Mouse (Mus musculus) cerebellum, adult 2 months (tissue): Measurements from ENCODE around the gene Aanat. TPM values are rescaled to one million over a fixed set of nuclear protein-coding genes. Genes with fewer than 3 reads are reported as not detected.

Source experiments
- DNase-seq, 2 experiments: peaks; one replicate each; pipeline ENCODE4 v3.0.0; 2021
- H3K27ac ChIP-seq: fragments of 200-500 bp; 2 replicates; pipeline ENCODE4 v1.5.1; 2012; ENCODE audit warnings: low read length, control low read depth, inconsistent platforms; ENCODE audit not compliant: insufficient read depth
- H3K27me3 ChIP-seq: fragments of 200-500 bp; 2 replicates; pipeline ENCODE4 v1.6.1; 2012; ENCODE audit warnings: inconsistent platforms, mild to moderate bottlenecking, low read length, moderate library complexity; ENCODE audit not compliant: control insufficient read depth, insufficient read depth
- H3K4me1 ChIP-seq: fragments of 200-500 bp; 2 replicates; pipeline ENCODE4 v1.6.1; 2011; ENCODE audit warnings: low read length; ENCODE audit not compliant: control insufficient read depth, insufficient read depth
- H3K4me3 ChIP-seq: fragments of 200-500 bp; replicated peaks from 2 replicates; pipeline ENCODE3; 2011; ENCODE audit warnings: mild to moderate bottlenecking, low read depth, low read length, control low read depth; ENCODE audit not compliant: insufficient read depth
- CTCF ChIP-seq: fragments of 200-500 bp; IDR thresholded peaks from 2 replicates; pipeline ENCODE4 v1.5.1; 2011; ENCODE audit warnings: low read depth, mild to moderate bottlenecking, control low read depth, low read length, moderate library complexity, borderline replicate concordance; ENCODE audit not compliant: insufficient read depth
- POLR2A ChIP-seq: fragments of 200-500 bp; IDR thresholded peaks from 2 replicates; pipeline ENCODE4 v1.6.1; 2011; ENCODE audit warnings: low read length, control low read depth, borderline replicate concordance; ENCODE audit not compliant: insufficient read depth
- WGBS: fragments of 180-500 bp; shearing (Covaris S2); methylation state at CpG from one replicate; pipeline ENCODE4 v1.1.7; 2018; 5-methylcytosine and 5-hydroxymethylcytosine counted together
- polyA plus RNA-seq: library from polyadenylated mRNA; depleted of rRNA; stranded (reverse); fragments of >200 nt; gene quantifications from 2 replicates; pipeline ENCODE4 v1.2.3, GENCODE M21; 2012

Gene Aanat
- polyA plus RNA-seq, 1 experiment: 1.3 TPM

DNA sequence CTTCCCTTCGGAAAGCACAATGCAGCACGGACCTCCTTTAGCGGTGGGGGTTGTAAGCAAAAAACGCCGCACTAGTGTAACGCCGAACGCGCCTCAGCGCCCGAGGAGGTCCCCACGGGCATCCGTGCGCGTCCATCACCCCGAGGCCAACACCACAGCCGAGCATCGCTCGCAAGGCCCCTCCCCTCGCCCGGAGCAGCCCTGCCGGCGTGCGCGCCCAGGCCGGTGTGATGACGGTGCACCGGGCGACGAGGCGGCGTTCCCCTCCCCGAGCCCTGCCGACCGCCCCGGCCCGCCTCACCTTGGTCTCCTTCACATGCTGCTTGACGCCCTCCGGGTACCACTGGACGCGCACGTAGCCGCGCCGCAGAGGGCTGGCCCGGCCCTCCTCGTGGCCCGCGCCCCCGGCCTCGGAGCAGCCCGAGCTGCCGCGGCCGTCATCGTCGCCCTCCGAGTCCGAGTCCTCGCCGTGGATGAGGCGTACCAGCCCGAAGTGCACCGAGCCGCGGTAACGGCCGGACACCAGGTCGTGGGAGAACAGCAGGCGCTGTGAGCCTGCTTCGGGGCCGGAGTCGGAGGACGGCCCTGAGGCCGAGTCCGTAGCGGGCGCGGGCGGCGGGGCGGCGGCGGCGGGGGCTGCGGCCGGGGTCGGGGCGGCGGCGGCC lies 5.4 kb upstream of the Aanat start:
- H3K4me1 ChIP-seq: peaks cover 26% of the 10 kb centered on the region
- peak overlapping the region; percentile 17; the same call in 1 of the 2 replicates for H3K27ac ChIP-seq
- peak overlapping the region; percentile 72 for H3K4me3 ChIP-seq
- DNase-seq: peak; percentile 73 to 74
- no peaks in the 10 kb centered on the region for H3K27me3 ChIP-seq
- WGBS: 1% methylated on average over 91 of the region's 91 CpGs
- TF ChIP-seq CTCF (no peak), POLR2A (no peak)

- peak; percentile 85 to 87 for DNase-seq
- Histone ChIP-seq H3K27me3 (no peaks in the 10 kb centered on the region), H3K4me1 (peaks cover 21% of the 10 kb centered on the region), H3K4me3 (peak within 1 kb of the TSS; percentile 72), H3K27ac (peak within 1 kb of the TSS; percentile 17; the same call in 1 of the 2 replicates)
- WGBS: under 1% methylated on average over 51 of the region's 51 CpGs
- peak; percentile 42; the same call in 1 of the 2 replicates for TF ChIP-seq CTCF
- TF ChIP-seq POLR2A: peak; percentile 57
These were observed 4.8 kb upstream of the Aanat start, which contains the start of gene Ube2o for GRCm38 (mm10) chr11:116581376-116581814. Gene Ube2o (minus strand): TSS chr11:116581447.

DNA sequence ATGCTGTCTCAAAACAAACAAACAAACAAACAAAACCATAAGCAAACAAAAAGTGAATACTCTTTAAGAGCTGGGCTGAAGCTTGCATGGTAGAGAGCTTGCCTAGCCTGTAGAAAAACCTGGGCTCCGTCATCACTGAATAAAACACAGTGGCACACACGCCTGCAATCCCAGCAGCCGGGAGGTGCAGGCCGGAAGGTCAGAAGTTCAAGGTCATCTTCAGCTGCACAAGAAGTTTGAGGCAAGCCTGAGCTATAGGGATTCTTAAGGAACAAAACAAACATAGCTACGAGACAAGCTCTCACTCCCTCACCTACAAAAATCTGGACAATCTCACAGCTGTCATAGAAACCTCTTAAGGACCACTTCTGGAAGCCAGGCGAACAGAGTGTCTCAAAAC lies 550 bp upstream of the Aanat start:
- DNase-seq: no peak
- H3K4me3 ChIP-seq: no peak overlapping the region
- WGBS: 96% methylated on average over 6 of the region's 6 CpGs
- H3K27ac ChIP-seq: no peak overlapping the region
- peaks cover 4% of the 10 kb centered on the region; the same call in 1 of the 2 replicates for H3K4me1 ChIP-seq
- no peak for TF ChIP-seq POLR2A
- no peak for TF ChIP-seq CTCF
- H3K27me3 ChIP-seq: no peaks in the 10 kb centered on the region

DNA sequence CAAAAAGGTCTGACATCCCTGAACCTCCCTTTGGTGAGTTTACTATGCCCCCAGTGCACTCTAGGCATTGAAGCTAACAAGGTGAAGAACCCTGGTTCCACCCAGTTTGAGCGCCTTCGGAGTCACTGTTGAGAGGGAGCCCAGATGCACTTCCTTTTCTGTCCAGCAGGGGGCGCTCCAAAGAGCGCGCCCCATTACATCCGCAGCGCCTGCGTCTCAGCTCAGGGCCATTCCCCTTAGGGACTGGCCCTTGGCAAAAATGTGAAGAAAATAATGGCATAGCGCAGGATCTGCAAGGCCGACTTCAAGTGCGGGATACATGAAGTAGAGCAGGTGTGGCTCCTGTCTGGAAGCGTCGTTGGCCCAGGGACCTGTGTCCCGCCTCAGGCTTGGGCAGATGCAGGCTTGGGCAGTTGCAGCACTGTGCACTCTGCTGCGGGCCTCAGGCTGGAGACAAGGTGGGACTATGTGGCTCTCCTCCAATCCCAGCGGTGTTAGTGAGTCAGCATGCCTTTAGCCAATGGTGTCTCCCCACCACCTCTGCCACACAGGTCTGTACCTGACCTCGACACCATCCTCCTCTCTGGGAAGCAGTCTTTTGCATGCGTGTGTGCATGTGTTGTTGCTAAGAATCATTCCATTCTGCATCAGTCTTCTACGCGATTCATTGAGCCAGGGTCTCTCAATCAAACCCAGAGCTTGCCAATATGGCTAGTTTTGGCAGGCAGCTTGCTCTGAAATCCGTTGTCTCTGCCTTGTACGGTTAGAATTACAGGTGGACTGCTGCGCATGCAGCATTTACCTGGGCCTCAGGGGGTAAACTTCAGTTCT lies 784 bp downstream of the Aanat start:
- Histone ChIP-seq H3K27ac (no peak overlapping the region), H3K27me3 (no peaks in the 10 kb centered on the region), H3K4me1 (peaks cover 7% of the 10 kb centered on the region; the same call in 1 of the 2 replicates), H3K4me3 (no peak overlapping the region)
- peak; percentile 84 for TF ChIP-seq CTCF
- no peak for TF ChIP-seq POLR2A
- 28% methylated on average over 23 of the region's 23 CpGs for WGBS
- DNase-seq: peak; percentile 70 to 80

DNA sequence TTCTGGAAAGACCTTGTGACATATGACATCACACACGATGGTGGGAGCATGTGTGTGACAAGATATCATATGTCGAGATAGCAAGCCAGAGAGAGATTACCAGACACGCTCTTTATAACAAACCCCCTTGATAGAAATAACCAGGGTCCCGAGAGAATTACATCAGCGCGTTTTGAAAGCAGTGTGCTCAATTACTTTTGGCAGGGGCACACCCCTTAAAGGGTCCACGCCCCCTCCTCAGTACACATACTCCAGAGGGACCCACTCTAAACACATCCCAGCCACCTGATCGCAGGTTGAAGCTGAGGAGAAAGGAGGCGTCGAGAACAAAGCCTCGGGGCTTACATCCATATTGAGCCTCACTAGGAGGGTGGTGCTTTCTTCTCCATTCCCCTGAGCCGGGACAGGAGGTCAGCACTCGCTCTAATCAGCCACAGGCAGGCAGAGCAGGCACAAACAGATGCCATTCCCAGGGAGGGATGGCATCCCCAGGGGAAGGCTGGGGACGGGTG lies 2.8 kb downstream of the Aanat start:
- 59% methylated on average over 14 of the region's 14 CpGs for WGBS

GRCm38 (mm10) chr11:116589574-116589973 lies 3.3 kb downstream of the Aanat start:
- WGBS: 78% methylated on average over 8 of the region's 8 CpGs
- Histone ChIP-seq H3K4me1 (peaks cover 18% of the 10 kb centered on the region), H3K4me3 (no peak overlapping the region), H3K27me3 (no peaks in the 10 kb centered on the region), H3K27ac (no peak overlapping the region)
- DNase-seq: no peak
- TF ChIP-seq CTCF (no peak), POLR2A (no peak)

More for the DNA sequence above, 2.8 kb downstream of the Aanat start:
- Histone ChIP-seq H3K4me3 (no peak overlapping the region), H3K4me1 (peaks cover 18% of the 10 kb centered on the region), H3K27me3 (no peaks in the 10 kb centered on the region), H3K27ac (no peak overlapping the region)
- no peak for DNase-seq
- TF ChIP-seq CTCF: no peak
- no peak for TF ChIP-seq POLR2A

- Histone ChIP-seq H3K27me3 (no peaks in the 10 kb centered on the region), H3K4me1 (peaks cover 18% of the 10 kb centered on the region), H3K4me3 (no peak overlapping the region), H3K27ac (no peak overlapping the region)
- TF ChIP-seq CTCF (no peak), POLR2A (no peak)
- 93% methylated on average over 4 of the region's 4 CpGs for WGBS
- DNase-seq: no peak
These were observed 5.4 kb downstream of the Aanat start for GRCm38 (mm10) chr11:116591621-116592020.
